Mouse (Mus musculus): ENCODE measurements around the gene Chid1. TPM values are rescaled to one million over a fixed set of nuclear protein-coding genes. Genes with fewer than 3 reads are reported as not detected.

Gene Chid1
- 39.7 and 45.0 TPM in 2 replicates for polyA plus RNA-seq (2015; fragmentation: Nextera tagmentation; extraction: Ambion mirVana)

GRCm38 (mm10) chr7:141539556-141540311, at the start of gene Chid1:
Chid1 (minus strand) TSS chr7:141539857.
- WGBS, result under 1% methylated on average over 46 of the region's 46 CpGs
- peaks cover 24% of the 10 kb centered on the region for H3K4me1 ChIP-seq
- no peaks in the 10 kb centered on the region for H3K9me3 ChIP-seq (replicated peaks)
- no peaks in the 10 kb centered on the region for H3K36me3 ChIP-seq
- H3K4me2 ChIP-seq, result peak within 1 kb of the TSS; percentile 81
- ATAC-seq (replicated peaks; ENCODE audit: low FRiP score), result peak; percentile 96
- H3K4me3 ChIP-seq (replicated peaks), result peak within 1 kb of the TSS; percentile 68
- peak within 1 kb of the TSS; percentile 68 for H3K9ac ChIP-seq
- H3K27me3 ChIP-seq, result no peaks in the 10 kb centered on the region
- H3K27ac ChIP-seq, result peak within 1 kb of the TSS; percentile 82

DNA sequence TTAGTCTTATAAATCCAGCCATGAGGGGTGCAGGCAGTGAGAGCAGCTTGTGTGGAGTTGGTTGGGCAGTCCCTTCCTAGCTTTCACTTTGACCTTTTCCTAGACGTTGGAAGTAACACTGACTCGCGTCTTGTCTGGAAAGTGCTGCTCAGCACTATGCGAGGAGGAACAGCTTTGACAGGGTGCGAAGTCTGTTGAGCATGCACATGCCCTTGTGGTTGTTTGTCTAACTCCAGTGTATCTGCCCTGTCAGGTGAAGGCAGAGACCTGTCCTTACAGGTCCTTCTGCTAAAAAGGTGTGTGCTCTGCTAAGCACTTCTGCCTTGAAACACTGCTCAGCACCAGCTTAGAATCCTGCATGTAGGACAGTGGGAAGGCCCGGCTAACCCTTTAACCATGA, 49.2 kb upstream of the Chid1 start:
- no peak overlapping the region for H3K27ac ChIP-seq
- H3K27me3 ChIP-seq, result no peaks in the 10 kb centered on the region
- no peak overlapping the region for H3K4me3 ChIP-seq (replicated peaks)
- H3K4me1 ChIP-seq, result peaks cover 7% of the 10 kb centered on the region
- no peaks in the 10 kb centered on the region for H3K9me3 ChIP-seq (replicated peaks)
- no peak overlapping the region for H3K4me2 ChIP-seq
- no peak for ATAC-seq (replicated peaks; ENCODE audit: low FRiP score)
- H3K9ac ChIP-seq, result no peak overlapping the region
- peaks cover 37% of the 10 kb centered on the region for H3K36me3 ChIP-seq
- WGBS, result 88% methylated on average over 6 of the region's 6 CpGs

GRCm38 (mm10) chr7:141585881-141586280, 46.2 kb upstream of the Chid1 start:
- no peak overlapping the region for H3K4me2 ChIP-seq
- H3K27ac ChIP-seq, result no peak overlapping the region; the same call in 1 of the 2 replicates
- H3K27me3 ChIP-seq, result no peaks in the 10 kb centered on the region
- H3K4me1 ChIP-seq, result peaks cover 16% of the 10 kb centered on the region
- H3K9ac ChIP-seq, result no peak overlapping the region
- ATAC-seq (replicated peaks; ENCODE audit: low FRiP score), result no peak
- peaks cover 24% of the 10 kb centered on the region for H3K36me3 ChIP-seq
- 96% methylated on average over 1 of the region's 1 CpGs for WGBS
- H3K4me3 ChIP-seq (replicated peaks), result no peak overlapping the region
- H3K9me3 ChIP-seq (replicated peaks), result no peaks in the 10 kb centered on the region

- Histone ChIP-seq H3K9me3 (replicated peaks) (no peaks in the 10 kb centered on the region), H3K4me1 (peaks cover 21% of the 10 kb centered on the region), H3K27me3 (no peaks in the 10 kb centered on the region), H3K27ac (no peak overlapping the region), H3K4me3 (replicated peaks) (no peak overlapping the region), H3K9ac (no peak overlapping the region), H3K36me3 (peaks cover 18% of the 10 kb centered on the region), H3K4me2 (no peak overlapping the region)
- WGBS, result 79% methylated on average over 4 of the region's 4 CpGs
- ATAC-seq (replicated peaks; ENCODE audit: low FRiP score), result peak; percentile 61
These were observed 45.6 kb upstream of the Chid1 start for GRCm38 (mm10) chr7:141585288-141585687.

DNA sequence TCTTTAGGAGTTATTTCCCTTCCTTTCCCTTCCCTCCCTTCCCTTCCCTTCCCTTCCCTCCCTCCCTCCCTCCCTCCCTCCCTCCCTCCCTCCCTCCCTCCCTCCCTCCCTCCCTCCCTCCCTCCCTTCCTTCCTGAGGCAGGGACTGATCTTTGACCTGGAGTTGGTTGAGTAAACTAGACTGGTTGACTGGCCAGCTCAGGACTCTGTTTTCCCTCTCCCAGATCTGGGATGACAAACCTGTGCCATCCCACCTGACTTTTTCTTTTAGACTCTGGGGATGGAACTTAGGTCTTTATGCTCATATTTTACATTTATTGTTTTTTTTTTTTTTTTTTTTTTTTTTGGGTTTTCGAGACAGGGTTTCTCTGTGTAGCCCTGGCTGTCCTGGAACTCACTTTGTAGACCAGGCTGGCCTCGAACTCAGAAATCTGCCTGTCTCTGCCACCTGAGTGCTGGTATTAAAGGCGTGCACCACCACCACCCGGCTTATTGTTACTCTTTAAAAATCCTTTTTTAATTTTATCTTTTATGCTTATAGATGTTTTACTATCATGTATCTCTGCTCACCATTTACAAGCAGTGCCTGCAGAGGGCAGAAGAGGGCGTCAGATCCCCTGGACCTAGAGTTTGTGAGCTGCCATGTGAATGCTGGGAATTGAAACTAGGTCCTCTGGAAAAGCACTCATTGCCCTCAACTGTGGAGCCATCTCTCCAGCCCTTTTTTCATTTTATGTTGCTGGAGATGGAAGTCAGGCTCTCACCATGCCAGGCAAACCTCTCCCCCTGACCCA, 44.6 kb upstream of the Chid1 start:
- WGBS, result 93% methylated on average over 4 of the region's 5 CpGs
- Histone ChIP-seq H3K27me3 (no peaks in the 10 kb centered on the region), H3K4me1 (peaks cover 28% of the 10 kb centered on the region), H3K27ac (no peak overlapping the region), H3K4me2 (no peak overlapping the region), H3K9me3 (replicated peaks) (no peaks in the 10 kb centered on the region), H3K4me3 (replicated peaks) (no peak overlapping the region), H3K36me3 (peaks cover 9% of the 10 kb centered on the region), H3K9ac (no peak overlapping the region)
- no peak for ATAC-seq (replicated peaks; ENCODE audit: low FRiP score)

- H3K4me1 ChIP-seq, result peaks cover 44% of the 10 kb centered on the region
- no peak overlapping the region for H3K4me3 ChIP-seq (replicated peaks)
- no peak overlapping the region for H3K9ac ChIP-seq
- H3K27ac ChIP-seq, result peak overlapping the region; percentile 89
- H3K36me3 ChIP-seq, result no peaks in the 10 kb centered on the region
- 56% methylated on average over 7 of the region's 7 CpGs for WGBS
- no peaks in the 10 kb centered on the region for H3K9me3 ChIP-seq (replicated peaks)
- ATAC-seq (replicated peaks; ENCODE audit: low FRiP score), result peak; percentile 88
- H3K4me2 ChIP-seq, result peak overlapping the region; percentile 19; the same call in 1 of the 2 replicates
- H3K27me3 ChIP-seq, result no peaks in the 10 kb centered on the region
These were observed 41.7 kb upstream of the Chid1 start for GRCm38 (mm10) chr7:141581323-141581722.

- Histone ChIP-seq H3K4me1 (peaks cover 41% of the 10 kb centered on the region), H3K4me3 (replicated peaks) (no peak overlapping the region), H3K27ac (no peak overlapping the region), H3K4me2 (no peak overlapping the region), H3K9me3 (replicated peaks) (no peaks in the 10 kb centered on the region), H3K27me3 (no peaks in the 10 kb centered on the region), H3K9ac (no peak overlapping the region), H3K36me3 (no peaks in the 10 kb centered on the region)
- WGBS, result 97% methylated on average over 2 of the region's 2 CpGs
- ATAC-seq (replicated peaks; ENCODE audit: low FRiP score), result no peak
These were observed 39.3 kb upstream of the Chid1 start for GRCm38 (mm10) chr7:141578943-141579342.

DNA sequence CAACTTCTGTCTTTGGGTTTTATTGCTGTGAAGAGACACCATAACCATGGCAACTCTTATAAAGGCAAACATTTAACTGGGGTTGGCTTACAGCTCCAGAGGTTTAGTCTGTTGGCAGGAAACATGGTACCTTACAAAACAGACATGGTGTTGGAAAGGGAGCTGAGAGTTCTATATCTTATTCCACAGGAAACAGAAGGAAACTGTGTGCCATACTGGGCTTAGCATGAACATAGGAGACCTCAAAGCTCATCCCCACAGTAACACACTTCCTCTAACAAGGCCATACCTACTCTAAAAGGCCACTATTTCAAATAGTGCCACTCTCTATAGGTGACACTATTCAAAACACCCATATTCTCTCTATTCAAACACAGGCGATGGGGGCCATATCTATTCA, 38.9 kb upstream of the Chid1 start:
- Histone ChIP-seq H3K4me2 (no peak overlapping the region), H3K4me3 (replicated peaks) (no peak overlapping the region), H3K36me3 (no peaks in the 10 kb centered on the region), H3K9me3 (replicated peaks) (no peaks in the 10 kb centered on the region), H3K27me3 (no peaks in the 10 kb centered on the region), H3K9ac (no peak overlapping the region), H3K27ac (0 out of 2 replicates have a peak overlapping the region, but pooled peaks have one; percentile 3), H3K4me1 (peaks cover 41% of the 10 kb centered on the region)
- WGBS, result 94% methylated on average over 1 of the region's 1 CpGs
- no peak for ATAC-seq (replicated peaks; ENCODE audit: low FRiP score)

- no peak overlapping the region for H3K27ac ChIP-seq
- WGBS, result 88% methylated on average over 3 of the region's 3 CpGs
- no peaks in the 10 kb centered on the region for H3K27me3 ChIP-seq
- H3K4me1 ChIP-seq, result peaks cover 41% of the 10 kb centered on the region
- H3K4me3 ChIP-seq (replicated peaks), result no peak overlapping the region
- H3K9ac ChIP-seq, result no peak overlapping the region
- no peaks in the 10 kb centered on the region for H3K9me3 ChIP-seq (replicated peaks)
- H3K36me3 ChIP-seq, result no peaks in the 10 kb centered on the region
- ATAC-seq (replicated peaks; ENCODE audit: low FRiP score), result no peak
- no peak overlapping the region for H3K4me2 ChIP-seq
These were observed 38.1 kb upstream of the Chid1 start for GRCm38 (mm10) chr7:141577801-141578200.

DNA sequence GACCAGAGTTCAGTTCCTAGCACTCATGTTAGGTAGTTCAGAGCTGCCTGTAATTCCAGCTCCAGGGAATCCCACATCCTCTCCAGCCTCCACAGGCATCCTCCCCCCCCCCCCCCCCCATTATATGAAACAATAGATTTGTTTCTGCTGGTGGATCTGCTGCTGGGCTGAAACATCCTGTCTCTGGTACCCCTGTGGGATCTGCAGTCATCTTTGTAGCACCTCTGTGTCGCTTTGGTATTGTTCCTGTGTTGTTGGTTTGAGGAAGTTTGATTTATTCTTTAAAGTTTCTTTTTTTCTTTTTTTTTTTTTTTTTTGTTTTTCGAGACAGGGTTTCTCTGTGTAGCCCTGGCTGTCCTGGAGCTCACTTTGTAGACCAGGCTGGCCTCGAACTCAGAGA, 35.8 kb upstream of the Chid1 start:
- no peak for ATAC-seq (replicated peaks; ENCODE audit: low FRiP score)
- no peak overlapping the region for H3K4me3 ChIP-seq (replicated peaks)
- no peaks in the 10 kb centered on the region for H3K27me3 ChIP-seq
- H3K4me1 ChIP-seq, result peaks cover 34% of the 10 kb centered on the region
- no peak overlapping the region for H3K27ac ChIP-seq
- no peak overlapping the region for H3K9ac ChIP-seq
- H3K36me3 ChIP-seq, result no peaks in the 10 kb centered on the region
- no peaks in the 10 kb centered on the region for H3K9me3 ChIP-seq (replicated peaks)
- 81% methylated on average over 3 of the region's 3 CpGs for WGBS
- no peak overlapping the region for H3K4me2 ChIP-seq

- H3K27me3 ChIP-seq, result no peaks in the 10 kb centered on the region
- WGBS, result 58% methylated on average over 3 of the region's 3 CpGs
These were observed 34.4 kb upstream of the Chid1 start for GRCm38 (mm10) chr7:141574041-141574440.

DNA sequence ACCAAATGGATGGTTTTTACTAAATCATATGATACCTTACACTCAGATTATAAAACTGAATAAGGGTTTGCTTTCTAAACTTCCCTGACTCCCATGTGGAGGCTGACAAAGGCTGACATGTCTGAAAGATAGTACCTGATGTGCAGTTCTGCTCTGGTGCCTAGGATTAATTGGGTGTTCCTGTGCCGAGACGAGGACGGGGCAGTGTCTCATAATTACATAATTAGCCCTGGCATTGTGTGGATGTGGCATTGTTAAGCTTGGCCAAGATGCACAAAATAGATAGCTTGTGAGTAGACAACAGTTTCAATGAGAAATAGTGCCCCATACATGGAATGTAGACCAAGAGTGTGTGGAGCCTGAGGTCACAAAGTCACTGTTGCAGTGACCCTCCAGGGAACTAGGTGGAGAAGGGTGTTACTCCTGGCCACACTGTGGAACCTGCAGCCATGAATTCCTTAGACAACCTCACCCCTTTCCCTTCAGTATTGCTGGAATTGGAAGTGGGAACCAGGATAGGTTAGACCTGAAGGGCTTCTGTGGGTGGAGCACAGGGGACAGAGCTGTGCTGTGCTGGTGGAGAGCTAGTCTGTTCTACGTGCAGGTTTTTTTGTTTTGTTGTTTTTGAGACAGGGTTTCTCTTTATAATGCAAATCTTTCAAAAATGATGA, 31.1 kb upstream of the Chid1 start:
- Histone ChIP-seq H3K27me3 (no peaks in the 10 kb centered on the region), H3K9me3 (replicated peaks) (no peaks in the 10 kb centered on the region), H3K4me3 (replicated peaks) (no peak overlapping the region), H3K27ac (no peak overlapping the region), H3K4me2 (no peak overlapping the region), H3K4me1 (peaks cover 31% of the 10 kb centered on the region), H3K36me3 (peaks cover 2% of the 10 kb centered on the region; the same call in 1 of the 2 replicates), H3K9ac (no peak overlapping the region)
- 64% methylated on average over 4 of the region's 4 CpGs for WGBS
- ATAC-seq (replicated peaks; ENCODE audit: low FRiP score), result no peak

More at GRCm38 (mm10) chr7:141574041-141574440, 34.4 kb upstream of the Chid1 start:
- H3K27ac ChIP-seq, result no peak overlapping the region
- H3K4me3 ChIP-seq (replicated peaks), result no peak overlapping the region
- H3K4me1 ChIP-seq, result peaks cover 36% of the 10 kb centered on the region
- no peaks in the 10 kb centered on the region for H3K9me3 ChIP-seq (replicated peaks)
- no peak overlapping the region for H3K4me2 ChIP-seq
- H3K36me3 ChIP-seq, result no peaks in the 10 kb centered on the region
- no peak for ATAC-seq (replicated peaks; ENCODE audit: low FRiP score)
- no peak overlapping the region for H3K9ac ChIP-seq

Data from kidney, embryonic 15.5 days (tissue).